Mouse (Mus musculus) layer of hippocampus, postnatal 10 days (tissue): ENCODE results near the gene F11r. TPM values are rescaled to one million over a fixed set of nuclear protein-coding genes. Genes with fewer than 3 reads are reported as not detected.
"Not testable (repeated sequence)": the region's sequence is repeated elsewhere in the genome, so short reads cannot be mapped to it uniquely, and the experiment has no call there.

Experiments
- DNase-seq, 2 experiments: peaks; one replicate each; pipeline ENCODE4 v3.0.0; 2021; ENCODE audit warnings: low spot score in 2 of 2
- total RNA-seq, 2 experiments: library from RNA; stranded (reverse); gene quantifications; 2 replicates each; pipeline ENCODE4 v1.2.3; 2021

Gene F11r
- total RNA-seq, 2 experiments from 2014 or later = 5.5 to 7.8 TPM

GRCm38 (mm10) chr1:171470371-171470871, 33.1 kb downstream of the F11r start:
- peak; percentile 61 to 64 for DNase-seq

DNA sequence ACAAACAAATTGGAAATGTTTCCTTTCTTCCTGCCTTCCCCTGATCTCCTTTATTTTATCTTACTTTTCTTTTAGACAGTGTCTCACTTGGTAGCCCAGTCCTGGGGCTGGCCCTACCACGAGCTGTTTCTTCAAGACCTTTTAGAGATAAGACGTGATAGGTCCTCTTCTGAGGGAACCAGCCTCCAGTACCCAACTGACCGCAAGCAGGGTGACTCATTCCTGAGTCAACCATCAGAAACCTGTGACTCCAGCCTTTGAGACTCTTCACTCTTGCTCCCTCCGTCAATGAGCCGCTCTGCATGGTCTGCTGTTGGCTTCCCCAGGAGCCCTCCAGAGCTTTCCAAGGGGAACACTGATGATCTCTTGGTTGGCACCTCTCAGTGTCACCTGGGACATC, 33.6 kb downstream of the F11r start:
- no peak for DNase-seq

DNA sequence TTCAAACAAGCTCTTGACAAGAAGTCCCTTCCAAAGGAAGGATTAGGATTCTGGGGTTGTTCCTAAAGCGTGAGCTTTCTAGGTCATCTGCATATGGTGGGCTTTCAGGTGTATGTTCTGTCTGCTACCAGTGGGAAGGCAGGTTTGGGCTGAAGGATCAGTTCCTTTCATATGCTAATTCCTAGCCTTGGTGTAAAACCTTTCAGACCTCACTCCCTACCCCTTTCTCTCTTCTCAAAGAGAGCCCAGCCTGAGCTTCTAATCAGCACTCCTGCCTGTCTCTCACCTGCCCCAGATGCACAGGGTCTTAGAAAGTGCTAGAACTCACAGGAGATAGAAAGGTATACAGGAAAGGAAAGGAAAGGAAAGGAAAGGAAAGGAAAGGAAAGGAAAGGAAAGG, 34.1 kb downstream of the F11r start:
- no peak for DNase-seq

- not testable (repeated sequence) for DNase-seq
Observed at GRCm38 (mm10) chr1:171471941-171472340, 34.6 kb downstream of the F11r start.

DNA sequence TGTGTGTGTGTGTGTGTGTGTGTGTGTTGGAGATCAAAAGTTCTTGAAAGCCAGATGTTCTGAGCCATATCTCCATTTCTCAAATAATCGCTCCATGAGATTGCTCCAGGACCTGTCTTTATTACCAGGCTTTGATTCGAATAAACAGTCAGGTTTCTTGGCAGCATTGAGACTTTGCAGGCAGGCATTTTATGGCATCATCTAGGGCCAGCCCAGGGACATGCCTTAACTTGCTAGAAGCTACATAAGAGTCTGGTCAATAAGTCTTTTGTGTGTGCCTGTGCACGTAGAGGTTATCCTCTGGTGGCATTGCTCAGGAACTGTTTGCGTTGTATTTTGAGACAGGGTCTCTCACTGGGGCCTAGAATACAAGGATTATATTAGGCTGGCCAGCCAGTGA, 36.2 kb downstream of the F11r start:
- DNase-seq = no peak

- DNase-seq = no peak
Observed at GRCm38 (mm10) chr1:171473920-171474640, 36.7 kb downstream of the F11r start.

DNA sequence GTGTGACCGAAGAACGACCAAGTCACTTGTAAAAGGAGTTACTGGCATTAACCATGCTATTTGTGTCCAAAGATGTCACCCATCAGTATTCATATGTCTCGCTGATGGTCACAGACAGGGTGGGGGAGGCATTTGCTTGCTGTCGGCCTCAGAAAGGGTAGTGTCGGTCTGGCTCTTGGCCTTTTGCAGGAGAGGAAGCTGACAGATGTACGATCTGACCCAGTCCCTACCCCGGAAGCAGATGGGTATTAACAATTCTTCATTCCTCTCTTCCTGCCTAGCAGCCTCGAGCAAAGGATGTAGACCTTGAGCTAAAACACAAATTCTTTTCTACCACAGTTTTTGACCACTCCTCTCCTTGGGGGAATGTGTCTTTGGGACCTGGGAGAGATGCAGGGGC, 39.8 kb downstream of the F11r start:
- DNase-seq = no peak

GRCm38 (mm10) chr1:171477758-171478545, 40.6 kb downstream of the F11r start:
- no peak for DNase-seq

GRCm38 (mm10) chr1:171478968-171479367, 41.6 kb downstream of the F11r start:
- peak; percentile 80 to 81 for DNase-seq

DNA sequence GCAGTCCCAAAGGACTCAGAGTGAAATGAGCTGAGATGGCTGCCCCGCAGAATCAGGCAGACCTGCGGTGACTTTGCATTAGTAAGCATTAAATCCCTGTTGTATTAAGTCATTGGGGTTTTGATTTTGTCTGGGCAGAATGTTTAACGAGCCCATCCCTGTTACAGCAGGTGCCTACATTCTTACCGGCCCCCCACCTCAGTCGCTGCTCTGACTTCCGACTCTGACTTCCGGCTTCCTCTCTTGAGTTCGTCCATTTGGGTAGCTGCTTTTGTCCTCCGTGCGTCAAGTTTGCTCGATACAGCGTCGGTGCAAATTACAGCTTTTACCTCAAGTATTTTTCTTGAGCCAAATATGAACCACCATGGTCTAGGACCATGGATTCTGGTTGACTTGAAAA, 56.9 kb downstream of the F11r start:
- DNase-seq = no peak

- no peak for DNase-seq
Observed at GRCm38 (mm10) chr1:171495371-171495770, 58.0 kb downstream of the F11r start.

DNA sequence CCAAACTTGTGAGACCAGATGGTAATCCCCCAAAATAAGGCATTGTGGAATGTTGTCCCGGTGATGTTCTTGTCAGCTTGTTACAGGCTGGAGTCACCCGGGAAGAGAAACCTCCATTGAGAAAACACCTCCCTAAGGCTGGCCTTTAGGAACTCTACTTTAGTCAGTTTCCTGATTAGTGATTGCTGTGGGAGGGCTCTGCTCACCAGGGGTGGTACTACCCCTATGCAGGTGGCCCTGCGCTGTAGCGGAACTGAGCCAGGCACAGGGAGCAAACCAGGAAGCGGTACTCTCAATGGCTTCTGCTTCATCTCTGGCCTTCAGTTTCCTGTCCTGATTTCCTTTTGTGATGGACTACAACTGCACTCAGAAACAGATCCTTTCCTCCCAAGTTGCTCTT, 62.5 kb downstream of the F11r start:
- no peak for DNase-seq

DNA sequence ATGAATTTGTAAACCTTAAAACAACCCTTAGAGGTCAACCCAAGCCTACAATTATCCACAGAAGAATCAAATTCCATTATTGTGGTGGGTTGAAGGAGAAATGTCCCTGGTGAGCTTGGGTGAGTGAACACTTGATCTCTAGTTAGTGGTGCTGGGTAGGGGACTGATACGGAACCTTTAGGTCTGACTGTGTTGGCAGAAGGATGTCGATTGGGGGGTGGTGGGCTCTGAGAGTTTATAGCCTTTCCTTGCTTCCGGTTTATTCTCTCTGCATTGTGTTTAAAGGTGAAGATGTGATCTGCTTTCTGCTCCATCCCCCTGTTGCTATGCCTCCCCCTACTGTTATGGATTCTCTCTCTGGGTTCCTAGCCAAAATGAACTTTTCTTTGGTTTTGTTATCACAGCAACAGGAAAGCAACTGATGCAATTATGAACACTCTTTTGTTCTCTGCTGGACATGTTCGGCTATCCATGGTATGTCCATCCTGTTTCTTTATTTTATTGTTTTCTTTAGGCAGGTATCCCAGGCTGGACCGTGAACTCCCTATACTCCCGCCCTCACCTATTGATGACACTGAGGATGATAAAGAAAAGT, 63.8 kb downstream of the F11r start:
- no peak for DNase-seq

- peak; percentile 23 to 33 for DNase-seq
Observed at GRCm38 (mm10) chr1:171501636-171502080, 64.3 kb downstream of the F11r start.

DNA sequence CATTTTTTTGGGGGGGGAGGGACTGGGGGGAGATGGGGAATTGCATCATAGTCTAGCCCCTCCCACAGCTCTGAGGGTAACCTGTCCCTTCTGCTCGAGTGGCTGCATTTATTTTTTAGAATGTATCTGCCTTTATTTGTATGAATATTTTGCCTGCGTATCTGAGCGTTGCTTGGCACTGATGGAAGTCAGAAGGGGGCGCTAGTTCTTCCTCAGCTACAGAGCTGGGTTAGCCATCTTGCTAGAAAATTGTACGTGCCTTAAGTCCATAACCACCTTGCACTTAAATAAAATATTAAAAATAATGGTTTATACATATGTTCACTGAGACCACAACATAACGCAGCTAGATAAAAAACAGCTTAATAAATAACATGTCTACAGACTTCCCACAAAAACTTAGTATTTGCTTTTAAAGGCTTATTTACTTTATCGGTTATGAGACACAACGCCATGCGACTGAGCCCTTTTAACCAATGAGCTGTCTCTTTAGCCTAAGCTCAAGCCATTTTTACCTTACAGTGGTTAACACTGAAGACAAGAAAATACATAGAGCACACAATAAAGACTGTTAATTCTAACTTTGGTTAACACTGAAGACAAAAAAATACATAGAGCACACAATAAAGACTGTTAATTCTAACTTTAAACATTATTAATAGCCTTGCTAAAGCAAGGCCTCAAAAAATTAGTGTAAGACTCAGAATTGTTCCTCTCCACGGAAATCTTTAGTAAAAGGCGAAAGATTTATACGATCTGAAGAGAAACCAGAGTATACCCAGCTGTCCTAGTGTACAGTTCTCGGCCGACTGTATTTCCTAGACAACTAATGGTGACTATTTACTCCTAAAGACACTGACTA, 65.3 kb downstream of the F11r start:
- DNase-seq = peak; percentile 60 to 62

DNA sequence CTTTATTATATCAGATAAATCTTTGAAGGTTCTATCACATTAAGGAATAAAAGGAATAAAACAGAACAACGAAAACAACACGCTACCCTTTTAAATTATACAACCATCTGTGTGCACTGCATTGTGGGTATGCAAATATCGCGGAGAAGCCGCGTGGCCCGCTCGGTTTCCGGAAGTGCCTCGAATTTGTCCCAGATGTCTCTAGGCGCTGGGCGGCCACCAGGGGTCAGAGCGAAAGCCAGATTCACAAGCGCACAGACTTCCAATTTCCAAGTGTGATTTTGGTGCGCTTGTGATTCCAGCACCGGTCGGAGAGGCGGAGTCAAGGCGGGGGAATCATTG, 65.9 kb downstream of the F11r start, which contains the start of gene Alyref2:
Alyref2 (plus strand) TSS at position 229 of the 342 bp plus-strand sequence.
- peak; percentile 96 for DNase-seq

DNA sequence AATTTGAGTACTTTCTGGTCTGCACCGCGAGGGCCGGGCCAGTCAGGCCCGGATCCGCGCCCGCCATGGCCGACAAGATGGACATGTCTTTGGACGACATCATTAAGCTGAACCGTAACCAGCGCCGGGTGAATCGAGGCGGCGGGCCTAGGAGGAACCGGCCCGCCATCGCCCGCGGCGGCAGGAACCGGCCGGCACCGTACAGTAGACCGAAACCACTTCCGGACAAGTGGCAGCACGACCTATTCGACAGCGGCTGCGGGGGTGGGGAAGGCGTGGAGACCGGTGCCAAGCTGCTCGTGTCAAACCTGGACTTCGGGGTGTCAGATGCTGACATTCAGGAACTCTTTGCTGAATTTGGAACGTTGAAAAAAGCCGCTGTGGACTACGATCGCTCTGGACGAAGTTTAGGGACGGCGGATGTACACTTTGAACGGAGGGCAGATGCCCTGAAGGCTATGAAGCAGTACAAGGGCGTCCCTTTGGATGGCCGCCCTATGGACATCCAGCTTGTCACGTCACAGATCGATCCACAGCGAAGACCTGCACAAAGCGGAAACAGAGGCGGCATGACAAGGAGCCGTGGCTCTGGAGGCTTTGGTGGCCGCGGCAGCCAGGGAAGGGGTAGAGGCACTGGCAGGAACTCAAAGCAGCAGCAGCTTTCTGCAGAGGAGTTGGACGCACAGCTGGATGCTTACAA, 66.4 kb downstream of the F11r start:
- peak; percentile 67 to 68 for DNase-seq

DNA sequence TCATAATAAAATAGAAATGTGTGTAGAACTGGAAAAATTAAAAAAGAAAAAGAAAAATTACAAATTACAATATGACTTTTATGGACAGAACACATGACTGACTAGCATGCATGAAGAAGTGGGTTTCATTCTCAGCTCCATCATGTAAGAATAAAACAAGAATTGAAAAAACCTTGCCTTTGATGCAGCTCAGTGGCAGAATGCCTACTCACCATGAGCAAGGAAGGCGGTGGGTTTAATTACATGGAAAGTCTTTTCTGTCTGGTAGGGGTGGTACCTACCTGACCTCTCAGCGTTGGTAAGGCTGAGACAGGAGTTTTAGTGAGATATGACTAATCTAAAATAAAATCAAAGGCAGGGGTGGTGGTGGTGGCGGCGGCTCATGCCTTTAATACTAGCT, 67.3 kb downstream of the F11r start:
- no peak for DNase-seq

DNA sequence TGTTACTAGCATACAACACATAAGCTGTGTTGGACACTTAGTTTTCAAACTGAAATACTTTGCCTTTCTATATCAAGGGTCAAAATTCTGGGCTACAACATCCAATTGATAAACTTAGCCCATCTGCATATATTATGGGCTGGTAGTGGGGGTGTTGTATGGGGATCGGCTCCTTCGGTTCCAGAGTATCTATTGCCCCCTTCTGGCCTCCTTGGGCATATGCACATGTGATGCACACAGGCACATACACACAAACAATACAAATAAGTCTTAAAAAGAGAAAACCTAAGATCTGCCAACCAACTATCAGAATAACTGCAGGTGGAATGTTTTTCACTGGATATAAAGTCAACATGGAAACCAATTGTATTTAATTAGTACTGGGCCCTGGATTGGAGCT, 75.9 kb downstream of the F11r start:
- DNase-seq = no peak

DNA sequence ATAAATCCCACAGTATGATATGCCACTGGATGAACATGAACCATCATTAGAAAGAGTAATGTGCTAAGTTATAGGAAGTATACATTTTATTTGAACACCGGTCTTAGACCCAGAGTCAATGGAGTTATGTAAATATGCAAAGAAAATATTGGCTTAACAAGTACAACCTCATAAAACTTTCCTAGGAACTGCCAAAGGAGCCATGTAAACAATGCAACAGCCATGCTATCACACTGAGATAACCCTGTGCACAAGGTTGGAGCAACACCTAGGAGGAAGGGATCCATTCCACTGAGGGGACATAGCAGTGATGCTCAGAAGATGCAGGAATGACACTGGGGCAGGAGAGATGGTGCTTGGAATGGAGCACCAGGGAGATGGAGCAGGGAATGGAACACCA, 76.4 kb downstream of the F11r start:
- no peak for DNase-seq
